Mouse (Mus musculus) CD4-positive, CD25-positive, alpha-beta regulatory T cell, adult 4 months (primary cell): ENCODE results near the gene Ube2a. TPM values are rescaled to one million over a fixed set of nuclear protein-coding genes. Genes with fewer than 3 reads are reported as not detected.

ENCODE experiments used
- ATAC-seq: one replicate; pipeline ENCODE4 v1.8.0; 2017
- polyA plus RNA-seq, 2 experiments: library from polyadenylated mRNA; unstranded; fragments of 100-300 nt; shearing (Covaris generic); gene quantifications; one replicate each; pipeline ENCODE4 v1.2.1; 2017

Ube2a gene
- polyA plus RNA-seq, 2 experiments from 2014 or later = 110 to 131 TPM

DNA sequence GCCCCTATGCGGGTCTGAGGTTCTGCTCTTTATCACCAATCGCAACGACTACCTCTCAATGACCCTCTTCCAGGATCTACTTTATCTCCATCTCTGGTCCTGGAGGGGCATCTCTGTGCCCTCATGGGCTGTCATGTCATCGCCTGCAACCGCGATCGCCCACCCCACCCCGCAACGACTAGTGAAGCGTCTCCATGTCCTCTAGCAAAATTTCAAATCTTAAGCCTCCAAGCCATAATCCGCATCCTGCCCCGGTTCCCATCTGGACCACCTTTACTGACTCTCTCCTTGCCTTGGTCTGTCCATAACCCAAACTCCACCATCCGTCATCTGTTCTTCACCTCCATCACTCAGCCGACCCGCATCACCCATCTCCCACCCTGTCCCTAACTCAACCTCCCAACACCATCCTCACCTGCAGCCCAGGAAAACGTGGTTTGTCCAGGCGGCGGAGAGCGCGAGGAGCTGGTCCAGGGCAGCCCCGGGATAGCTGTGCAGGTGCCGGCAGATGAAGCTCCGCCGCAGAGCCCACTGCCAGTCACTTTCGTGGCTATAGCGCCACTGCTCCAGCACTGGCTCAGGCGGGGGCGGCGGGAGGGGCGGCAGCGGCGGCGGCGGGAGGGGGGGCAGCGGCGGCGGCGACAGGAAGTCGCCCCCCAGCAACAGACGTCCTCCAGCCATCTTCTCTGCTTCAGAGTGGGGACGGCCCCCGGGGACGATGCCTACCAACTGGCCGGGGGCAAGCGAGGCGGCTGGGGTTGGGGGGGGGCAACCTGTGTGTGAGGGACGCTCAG, 28.8 kb downstream of the Ube2a start, which contains the start of gene Nkrf:
Gene Nkrf (minus strand): TSS at position 579 of the 794 bp plus-strand sequence.
- peak; percentile 12 for ATAC-seq

DNA sequence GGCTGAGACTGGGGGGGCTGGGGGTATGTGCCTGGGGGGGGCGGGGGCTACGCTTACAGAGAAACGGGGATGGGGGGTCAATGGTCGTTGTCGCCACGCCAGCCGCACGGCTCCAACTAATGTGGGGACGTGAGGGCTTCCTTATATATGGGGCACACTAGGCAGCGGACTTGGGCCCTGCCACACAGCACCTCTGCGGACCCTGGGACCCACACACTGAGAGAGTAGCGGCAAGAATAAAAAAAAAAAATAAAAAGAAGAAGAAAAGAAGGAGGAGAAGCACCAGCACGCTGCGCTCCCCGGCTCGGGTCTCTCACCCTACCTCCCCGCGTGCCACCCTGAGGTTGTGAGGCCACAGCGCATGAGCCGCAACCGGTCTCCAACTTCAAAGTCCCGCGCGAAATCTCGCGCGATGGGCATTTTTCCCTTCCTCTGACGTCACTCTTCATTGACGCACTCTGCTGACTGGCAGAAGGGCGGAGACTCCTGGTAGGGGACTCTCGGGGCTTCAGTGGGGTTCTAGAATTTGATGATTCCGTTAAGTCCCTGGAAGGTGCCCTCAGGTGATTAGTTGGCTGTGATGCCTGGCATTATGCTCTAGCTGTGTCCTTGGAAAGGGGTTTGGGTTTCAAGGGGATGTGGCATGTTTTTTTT, 29.5 kb downstream of the Ube2a start:
- peak; percentile 92 for ATAC-seq

DNA sequence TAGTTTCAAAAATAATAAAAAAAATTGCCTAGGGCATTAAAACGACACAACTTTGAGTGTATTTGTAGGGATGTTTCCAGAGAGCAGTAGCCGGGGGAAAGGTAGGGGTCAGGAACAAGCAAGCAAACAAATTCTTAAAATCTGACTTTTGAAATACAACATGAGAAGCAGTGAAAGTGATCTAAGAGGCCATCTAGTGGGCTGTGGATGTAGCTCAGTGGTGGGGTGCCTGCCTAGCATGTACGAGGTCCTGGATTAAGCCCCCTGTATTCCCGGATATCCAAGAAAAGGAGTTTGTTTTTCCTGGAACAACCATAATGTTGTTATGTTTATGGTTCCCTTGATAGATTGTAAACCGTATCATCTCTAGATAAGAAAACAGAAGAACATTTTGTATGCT, 32.8 kb downstream of the Ube2a start:
- no peak for ATAC-seq

DNA sequence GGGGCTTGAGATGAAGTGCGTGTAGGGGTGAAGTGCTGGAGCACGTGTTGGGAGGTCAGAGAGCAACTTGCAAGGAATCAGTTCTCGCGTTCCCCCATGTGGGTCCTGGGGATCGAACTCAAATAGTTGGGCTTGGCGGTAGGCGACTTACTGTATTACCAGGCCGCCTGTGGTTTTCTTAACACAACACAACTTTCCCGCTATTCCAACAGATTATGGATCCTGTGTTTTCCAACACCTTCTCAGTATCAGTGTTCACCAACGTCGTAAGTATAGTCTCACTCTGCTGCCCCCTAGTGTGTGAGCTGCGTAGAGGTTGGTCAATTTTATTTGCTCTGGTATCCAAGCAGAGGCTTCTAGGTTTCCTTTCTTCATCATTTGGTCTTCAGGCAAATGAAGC, 37.6 kb downstream of the Ube2a start:
- peak; percentile 51 for ATAC-seq

DNA sequence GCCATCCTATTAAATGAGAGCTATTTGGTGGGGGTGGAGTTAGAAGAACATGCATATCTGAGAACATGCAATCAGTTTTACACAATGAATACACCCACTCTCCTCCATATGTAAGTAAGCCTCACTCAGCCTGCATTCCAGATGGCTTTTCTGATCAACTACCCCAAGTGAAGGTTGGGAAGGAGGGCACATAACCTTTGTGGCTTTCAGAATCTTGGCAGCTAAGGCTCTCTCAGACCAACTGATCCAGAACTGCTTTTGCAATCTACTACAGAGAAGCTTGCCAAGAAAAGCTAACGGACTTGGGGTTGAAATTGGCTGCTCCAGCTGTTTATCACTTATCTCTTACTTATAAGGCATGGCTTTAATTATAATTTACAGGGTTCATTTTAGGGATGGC, 44.0 kb downstream of the Ube2a start:
- ATAC-seq = no peak

DNA sequence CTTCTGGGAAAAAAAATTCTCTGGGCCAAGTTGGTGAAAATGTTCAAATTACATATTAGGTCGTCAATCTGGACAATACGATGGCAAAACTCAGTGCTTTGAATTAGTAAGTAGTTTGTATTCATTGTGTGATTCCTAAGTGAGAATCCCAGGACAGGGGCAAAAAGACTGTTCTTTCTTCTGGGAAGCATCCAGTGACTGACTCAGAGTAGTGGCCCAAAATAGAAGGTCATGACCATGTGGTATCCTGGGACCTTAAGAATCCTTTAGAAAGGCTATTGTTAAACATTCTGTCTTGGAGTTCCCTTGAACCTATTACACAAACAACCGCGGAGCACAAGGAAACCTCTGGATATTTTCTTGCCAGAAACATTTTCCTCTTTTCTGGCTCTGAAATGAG, 47.6 kb downstream of the Ube2a start:
- ATAC-seq = no peak

- ATAC-seq = no peak
Measured at GRCm38 (mm10) chrX:36928791-36929190, 55.1 kb downstream of the Ube2a start.

- no peak for ATAC-seq
Measured at GRCm38 (mm10) chrX:36929694-36930093, 56.0 kb downstream of the Ube2a start.

GRCm38 (mm10) chrX:36930574-36930973, 56.9 kb downstream of the Ube2a start:
- no peak for ATAC-seq

Other genes with a start within 250 kb of the Ube2a start
- 1 to 10 TPM in 1 of 2 experiments, under 1 TPM in 1; 0.89 to 1.1 TPM for gene Akap17b, start 228.5 kb upstream of the Ube2a start, polyA plus RNA-seq
- gene Slc25a43, start 130.2 kb upstream of the Ube2a start, polyA plus RNA-seq = under 1 TPM in 1 of 2 experiments, not detected in 1; 0.51 TPM
- 1,000 to 10,000 TPM; 1,213 to 1,312 TPM for gene Slc25a5, start 78.2 kb upstream of the Ube2a start, polyA plus RNA-seq
- gene C330007P06Rik, start 211 bp downstream of the Ube2a start, polyA plus RNA-seq = 10 to 100 TPM; 26.8 to 28.7 TPM
- 1 to 10 TPM; 2.0 TPM for gene Nkrf, start 29.0 kb downstream of the Ube2a start, polyA plus RNA-seq
- 100 to 1,000 TPM; 150 to 159 TPM for gene Sept6, start 117.9 kb downstream of the Ube2a start, polyA plus RNA-seq
- gene Sowahd, start 174.9 kb downstream of the Ube2a start, polyA plus RNA-seq = not detected
- 1,000 to 10,000 TPM in 1 of 2 experiments, 100 to 1,000 TPM in 1; 487 to 1,066 TPM for gene Rpl39, start 211.5 kb downstream of the Ube2a start, polyA plus RNA-seq
- 10 to 100 TPM; 34.4 to 38.5 TPM for gene Upf3b, start 236.4 kb downstream of the Ube2a start, polyA plus RNA-seq